Mouse (Mus musculus): ENCODE measurements at regions not wholly inside any gene's neighbourhood (a gene's known extent, or its start where the extent isn't known, plus 50 kb on each side); places are given as distances from the start of the nearest gene placed in this dataset.

GRCm38 (mm10) chr2:117071098-117071497, 50.1 kb upstream of the Spred1 start:
- TF ChIP-seq GATA1 (IDR thresholded peaks at IDR 0.05; ENCODE audit: borderline replicate concordance, low read length) (no peak), FLI1 (IDR thresholded peaks at IDR 0.05; ENCODE audit: low read length) (no peak)

Measured in megakaryocyte, embryonic 14.5 days (primary cell).